Mouse (Mus musculus) cortical plate, adult 2 months (tissue): ENCODE data around the gene Smim1.

Source experiments
- CTCF ChIP-seq: fragments of 200-500 bp; IDR thresholded peaks from 2 replicates; pipeline ENCODE4 v1.5.1; 2011; ENCODE audit warnings: mild to moderate bottlenecking, control low read depth, low read length; ENCODE audit not compliant: insufficient read depth; ENCODE audit errors: extremely low read depth
- POLR2A ChIP-seq: fragments of 200-500 bp; IDR thresholded peaks from 2 replicates; pipeline ENCODE4 v1.6.1; 2011; ENCODE audit warnings: mild to moderate bottlenecking, low read length, control low read depth; ENCODE audit not compliant: insufficient read depth; ENCODE audit errors: extremely low read depth

GRCm38 (mm10) chr4:154021432-154021831 lies 4.6 kb downstream of the Smim1 start:
- TF ChIP-seq POLR2A, result no peak
- TF ChIP-seq CTCF, result no peak
